In genomic region chr16:38755452-38756176, GRCm38 (mm10) we compare ENCODE assay signal across 10 mouse cellular contexts. TPM values are rescaled to one million over a fixed set of nuclear protein-coding genes. Genes with fewer than 3 reads are reported as not detected.
A peak's percentile ranks its signal among the peaks of the same experiment; 100 is the strongest.
DNase-seq lines count a peak whose midpoint lies in the region; ATAC-seq and TF ChIP-seq lines count a peak whose summit lies in the region.
"Had no signal": no experiment of that assay in that cellular context is flagged by ENCODE, and none has a peak within 500 bp of the region (broad histone marks: within the 10 kb centered on the region; RNA-seq: fewer than 3 reads in every experiment).

No protein-coding gene starts in this region.

- no peak overlapping the region for H3K4me2 ChIP-seq in intestine, embryonic 16.5 days (ENCODE audit: low read depth, low read length)
- H3K4me2 ChIP-seq in intestine, postnatal 0 days (replicated peaks; ENCODE audit: low read depth) = no peak overlapping the region
- peak overlapping the region; percentile 46 for H3K4me2 ChIP-seq in liver, embryonic 12.5 days
- H3K4me2 ChIP-seq in neural tube, embryonic 15.5 days = no peak overlapping the region

- H3K27ac ChIP-seq in intestine, embryonic 16.5 days (ENCODE audit: low read length) = peak overlapping the region; percentile 36; the same call in 1 of the 2 replicates
- no peak overlapping the region for H3K27ac ChIP-seq in intestine, postnatal 0 days (ENCODE audit: low read depth, low read length)
- H3K27ac ChIP-seq in liver, embryonic 12.5 days = peak overlapping the region; percentile 74
- H3K27ac ChIP-seq in neural tube, embryonic 15.5 days (replicated peaks) = no peak overlapping the region

- H3K4me1 ChIP-seq in intestine, embryonic 16.5 days (ENCODE audit: control insufficient read depth, insufficient read depth, low read length) = peaks cover 2% of the 10 kb centered on the region; the same call in 1 of the 2 replicates
- 0 out of 2 replicates have a peak, but pooled peaks cover 4% of the 10 kb centered on the region for H3K4me1 ChIP-seq in intestine, postnatal 0 days (replicated peaks; ENCODE audit: control insufficient read depth, insufficient read depth, low read length)
- peaks cover 50% of the 10 kb centered on the region for H3K4me1 ChIP-seq in liver, embryonic 12.5 days
- no peaks in the 10 kb centered on the region for H3K4me1 ChIP-seq in neural tube, embryonic 15.5 days

- H3K4me3 ChIP-seq in intestine, embryonic 16.5 days (ENCODE audit: low read length) = no peak overlapping the region
- H3K4me3 ChIP-seq in intestine, postnatal 0 days (ENCODE audit: low read depth, low read length) = no peak overlapping the region
- no peak overlapping the region for H3K4me3 ChIP-seq in liver, embryonic 12.5 days
- H3K4me3 ChIP-seq in neural tube, embryonic 15.5 days (replicated peaks) = no peak overlapping the region

- H3K36me3 ChIP-seq in intestine, embryonic 16.5 days (ENCODE audit: control insufficient read depth, insufficient read depth, low read length) = 0 out of 2 replicates have a peak, but pooled peaks cover 2% of the 10 kb centered on the region
- H3K36me3 ChIP-seq in intestine, postnatal 0 days (ENCODE audit: control insufficient read depth, insufficient read depth) = peaks cover 31% of the 10 kb centered on the region
- 0 out of 2 replicates have a peak, but pooled peaks cover 2% of the 10 kb centered on the region for H3K36me3 ChIP-seq in liver, embryonic 12.5 days
- peaks cover 33% of the 10 kb centered on the region for H3K36me3 ChIP-seq in neural tube, embryonic 15.5 days

- no peaks in the 10 kb centered on the region for H3K27me3 ChIP-seq in intestine, embryonic 16.5 days (replicated peaks; ENCODE audit: control insufficient read depth, insufficient read depth, low read length)
- no peaks in the 10 kb centered on the region for H3K27me3 ChIP-seq in intestine, postnatal 0 days (replicated peaks; ENCODE audit: control insufficient read depth, insufficient read depth, low read length)
- peaks cover 71% of the 10 kb centered on the region for H3K27me3 ChIP-seq in liver, embryonic 12.5 days (replicated peaks)
- no peaks in the 10 kb centered on the region for H3K27me3 ChIP-seq in neural tube, embryonic 15.5 days (replicated peaks)

- ATAC-seq in intestine, embryonic 16.5 days = no peak
- ATAC-seq in intestine, postnatal 0 days = no peak
- ATAC-seq in CD4-positive, CD25-positive, alpha-beta regulatory T cell, adult 4 months = peak; percentile 62
- ATAC-seq in liver, embryonic 12.5 days = peak; percentile 92
- ATAC-seq in neural tube, embryonic 15.5 days (ENCODE audit: low FRiP score) = no peak
- ATAC-seq in inflammation-experienced regulatory T-cells, adult 6 months = no peak

- intact Hi-C loops in left cerebral cortex, postnatal 14 days (cut with DNase I) = no loop called here

- TF ChIP-seq CTCF in intestine, postnatal 0 days (IDR thresholded peaks at IDR 0.05; ENCODE audit: low read depth) = no peak

- no peak overlapping the region for H3K9ac ChIP-seq in intestine, embryonic 16.5 days (ENCODE audit: low read depth, low read length)
- no peak overlapping the region for H3K9ac ChIP-seq in intestine, postnatal 0 days (ENCODE audit: low read depth, low read length)
- no peak overlapping the region for H3K9ac ChIP-seq in liver, embryonic 12.5 days
- no peak overlapping the region for H3K9ac ChIP-seq in neural tube, embryonic 15.5 days (replicated peaks)

- H3K9me3 ChIP-seq in intestine, embryonic 16.5 days (ENCODE audit: control insufficient read depth, low read length) = no peaks in the 10 kb centered on the region
- H3K9me3 ChIP-seq in intestine, postnatal 0 days (ENCODE audit: control insufficient read depth) = no peaks in the 10 kb centered on the region
- no peaks in the 10 kb centered on the region for H3K9me3 ChIP-seq in liver, embryonic 12.5 days (replicated peaks)
- no peaks in the 10 kb centered on the region for H3K9me3 ChIP-seq in neural tube, embryonic 15.5 days (replicated peaks)

- WGBS in intestine, embryonic 16.5 days = 53% methylated on average over 7 of the region's 7 CpGs
- WGBS in intestine, postnatal 0 days = 56% methylated on average over 7 of the region's 7 CpGs
- 16% methylated on average over 7 of the region's 7 CpGs for WGBS in liver, embryonic 12.5 days (ENCODE audit: insufficient replicate concordance)
- 81% methylated on average over 7 of the region's 7 CpGs for WGBS in neural tube, embryonic 15.5 days

- DNase-seq in c-Kit-positive CD71-positive TER-119-positive erythroid progenitor cells, embryonic 14.5 days (ENCODE audit: low spot score) = peak; percentile 40
- DNase-seq in left cerebral cortex, postnatal 14 days (ENCODE audit: low spot score in 2 of 2) = no peak

RNA-seq across cellular contexts. Expression of gene B4galt4, which starts 13.6 kb away (rescaled TPM):
- 21.7 and 22.0 TPM in 2 replicates for polyA plus RNA-seq in intestine, embryonic 16.5 days (2015; fragmentation: Nextera tagmentation; extraction: Ambion mirVana)
- 21.2 and 23.5 TPM in 2 replicates for polyA plus RNA-seq in intestine, postnatal 0 days (2015; fragmentation: Nextera tagmentation; extraction: Ambion mirVana)
- polyA plus RNA-seq in CD4-positive, CD25-positive, alpha-beta regulatory T cell, adult 4 months (2017; shearing (Covaris generic)) = 1 to 10 TPM; 8.7 to 9.2 TPM
- polyA plus RNA-seq in liver, embryonic 12.5 days (2016; fragmentation: Nextera tagmentation; extraction: Ambion mirVana) = 4.7 and 5.7 TPM in 2 replicates
- 32.4 and 36.3 TPM in 2 replicates for polyA plus RNA-seq in neural tube, embryonic 15.5 days (2015; fragmentation: Nextera tagmentation; extraction: Ambion mirVana)
- polyA plus RNA-seq in inflammation-experienced regulatory T-cells, adult 6 months (2017; shearing (Covaris generic)) = 10 to 100 TPM in 2 of 3 experiments, 1 to 10 TPM in 1; 7.1 to 14.7 (median 14.3) TPM
- total RNA-seq in left cerebral cortex, postnatal 14 days (2021) = 10 to 100 TPM; 20.6 to 23.5 TPM

RNA-seq across cellular contexts. Expression of gene Arhgap31, which starts 42.5 kb away (rescaled TPM):
- polyA plus RNA-seq in intestine, embryonic 16.5 days (2015; fragmentation: Nextera tagmentation; extraction: Ambion mirVana) = 5.7 TPM in 2 replicates
- polyA plus RNA-seq in intestine, postnatal 0 days (2015; fragmentation: Nextera tagmentation; extraction: Ambion mirVana) = 2.8 and 3.1 TPM in 2 replicates
- 10 to 100 TPM; 21.5 to 26.4 TPM for polyA plus RNA-seq in CD4-positive, CD25-positive, alpha-beta regulatory T cell, adult 4 months (2017; shearing (Covaris generic))
- 3.5 and 4.0 TPM in 2 replicates for polyA plus RNA-seq in liver, embryonic 12.5 days (2016; fragmentation: Nextera tagmentation; extraction: Ambion mirVana)
- polyA plus RNA-seq in neural tube, embryonic 15.5 days (2015; fragmentation: Nextera tagmentation; extraction: Ambion mirVana) = 5.9 and 6.0 TPM in 2 replicates
- 10 to 100 TPM; 16.4 to 26.3 (median 23.6) TPM for polyA plus RNA-seq in inflammation-experienced regulatory T-cells, adult 6 months (2017; shearing (Covaris generic))
- total RNA-seq in left cerebral cortex, postnatal 14 days (2021) = 10 to 100 TPM; 19.9 to 20.6 TPM

RNA-seq across cellular contexts. Expression of gene Upk1b, which starts 44.5 kb away (rescaled TPM):
- polyA plus RNA-seq in intestine, embryonic 16.5 days (2015; fragmentation: Nextera tagmentation; extraction: Ambion mirVana) = 12.0 and 13.6 TPM in 2 replicates
- polyA plus RNA-seq in intestine, postnatal 0 days (2015; fragmentation: Nextera tagmentation; extraction: Ambion mirVana) = 12.3 and 12.7 TPM in 2 replicates
- not detected for polyA plus RNA-seq in CD4-positive, CD25-positive, alpha-beta regulatory T cell, adult 4 months (2017; shearing (Covaris generic))
- polyA plus RNA-seq in liver, embryonic 12.5 days (2016; fragmentation: Nextera tagmentation; extraction: Ambion mirVana) = 2.4 and 2.5 TPM in 2 replicates
- polyA plus RNA-seq in neural tube, embryonic 15.5 days (2015; fragmentation: Nextera tagmentation; extraction: Ambion mirVana) = 0.97 and 2.2 TPM in 2 replicates
- not detected for polyA plus RNA-seq in inflammation-experienced regulatory T-cells, adult 6 months (2017; shearing (Covaris generic))
- total RNA-seq in left cerebral cortex, postnatal 14 days (2021) = 1 to 10 TPM in 1 of 2 experiments, under 1 TPM in 1; 0.97 to 1.4 TPM
- total RNA-seq: gastrocnemius, adult 8-10 months had no signal
- polyA plus RNA-seq: neural tube, embryonic 14.5 days had no signal

Comparison
In these comparisons a context has a peak if more than half of its experiments do, and no peak if none do; other contexts are left out.
1. H3K27ac ChIP-seq: peak in intestine, embryonic 16.5 days (single experiment) and liver, embryonic 12.5 days (single experiment); none in intestine, postnatal 0 days (single experiment) and neural tube, embryonic 15.5 days (single experiment).
2. ATAC-seq: peak in CD4-positive, CD25-positive, alpha-beta regulatory T cell, adult 4 months (single experiment) and liver, embryonic 12.5 days (single experiment); none in intestine, embryonic 16.5 days (single experiment), intestine, postnatal 0 days (single experiment), neural tube, embryonic 15.5 days (single experiment) and inflammation-experienced regulatory T-cells, adult 6 months (single experiment).